Mouse (Mus musculus) macrophage (primary cell): ENCODE results near the gene Dvl2. TPM values are rescaled to one million over a fixed set of nuclear protein-coding genes. Genes with fewer than 3 reads are reported as not detected.
A peak's percentile ranks its signal among the peaks of the same experiment; 100 is the strongest.
"Not testable (repeated sequence)": the region's sequence is repeated elsewhere in the genome, so short reads cannot be mapped to it uniquely, and the experiment has no call there.

Source experiments
- H3K27ac ChIP-seq: fragments of 350-480 bp; formaldehyde crosslinking; 2 replicates; pipeline ENCODE4 v1.9.0; 2021
- H3K36me3 ChIP-seq: fragments of 350-480 bp; formaldehyde crosslinking; 2 replicates; pipeline ENCODE4 v1.9.0; 2021; ENCODE audit errors: inconsistent target
- H3K4me3 ChIP-seq: fragments of 350-480 bp; formaldehyde crosslinking; 2 replicates; pipeline ENCODE4 v1.9.0; 2021; ENCODE audit errors: inconsistent target
- H3K79me2 ChIP-seq: fragments of 350-480 bp; formaldehyde crosslinking; 2 replicates; pipeline ENCODE4 v1.9.0; 2021; ENCODE audit errors: inconsistent target
- WGBS: methylation state at CpG from one replicate; pipeline ENCODE4 v1.1.7; 2026; ENCODE audit warnings: inconsistent platforms; ENCODE audit not compliant: missing documents; 5-methylcytosine and 5-hydroxymethylcytosine counted together
- polyA plus RNA-seq: library from polyadenylated mRNA; stranded (reverse); fragments of 250-400 nt; gene quantifications from 3 replicates; pipeline ENCODE4 v1.2.4, GENCODE M21; 2018; ENCODE audit warnings: inconsistent platforms

The Dvl2 gene
- polyA plus RNA-seq, 1 experiment from 2014 or later, result 11.8 TPM

DNA sequence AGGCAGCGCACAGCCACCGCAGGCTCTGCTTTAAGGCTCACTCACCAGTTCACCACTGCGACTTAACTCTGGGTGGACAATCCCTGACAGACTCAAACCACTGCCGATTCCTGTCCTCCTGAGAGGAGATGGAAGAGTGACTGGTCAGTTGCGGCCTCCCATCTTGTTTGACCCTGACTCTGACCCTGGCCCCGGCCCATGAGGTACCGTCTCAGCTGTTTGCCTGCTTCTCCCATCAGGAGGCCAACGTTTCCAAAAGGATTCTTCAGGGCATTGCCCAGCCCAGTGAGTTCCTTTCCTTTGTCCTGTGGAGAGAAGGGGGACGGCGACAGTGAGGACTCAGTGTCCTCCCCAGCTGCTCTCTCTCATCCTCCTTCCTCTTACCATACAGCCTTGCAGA lies 10.6 kb downstream of the Dvl2 start:
- H3K4me3 ChIP-seq, result no peak overlapping the region
- WGBS, result 90% methylated on average over 10 of the region's 10 CpGs
- no peaks in the 10 kb centered on the region for H3K79me2 ChIP-seq
- H3K36me3 ChIP-seq, result peaks cover 74% of the 10 kb centered on the region
- H3K27ac ChIP-seq, result no peak overlapping the region

DNA sequence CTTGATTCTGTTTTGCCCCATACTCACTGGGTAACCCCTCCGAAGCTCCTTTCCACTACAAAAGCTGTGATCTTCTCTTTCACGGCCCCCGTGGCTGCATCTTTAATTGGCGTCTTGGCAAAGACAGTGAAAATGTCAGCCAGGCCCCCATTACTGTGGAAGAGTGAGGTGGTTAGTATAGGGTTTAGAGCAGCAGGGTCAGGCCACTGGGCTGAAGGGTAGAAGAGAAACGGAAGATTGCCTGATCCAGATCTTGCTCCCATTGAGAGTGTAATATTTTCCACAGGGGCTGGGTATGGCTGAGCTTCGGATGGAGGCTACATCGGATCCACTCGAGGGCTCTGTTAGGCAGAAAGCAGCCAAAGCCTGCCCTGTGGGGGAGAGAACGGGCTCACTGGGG lies 12.5 kb downstream of the Dvl2 start:
- 94% methylated on average over 9 of the region's 9 CpGs for WGBS
- H3K36me3 ChIP-seq, result peaks cover 54% of the 10 kb centered on the region
- H3K4me3 ChIP-seq, result no peak overlapping the region
- H3K79me2 ChIP-seq, result no peaks in the 10 kb centered on the region; the same call in 1 of the 2 replicates
- no peak overlapping the region for H3K27ac ChIP-seq

DNA sequence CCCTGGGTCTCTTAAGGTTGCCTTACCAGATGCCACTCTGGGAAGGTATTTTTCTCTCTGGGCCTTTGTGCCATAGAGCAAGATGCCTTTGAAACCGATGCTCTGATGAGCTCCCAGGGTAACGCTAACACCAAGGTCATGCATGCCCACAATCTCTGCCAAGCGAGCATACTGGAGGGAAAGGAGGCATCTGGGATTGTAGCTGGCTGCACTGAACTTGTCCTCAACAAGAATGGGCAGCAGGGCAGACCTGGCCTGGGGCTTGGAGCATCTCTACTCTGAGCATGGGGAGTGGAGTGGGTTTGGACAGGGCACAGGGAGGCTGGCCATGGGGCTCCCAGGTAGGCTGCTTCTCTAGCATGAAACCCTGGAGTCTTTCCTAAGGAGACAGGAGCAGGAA lies 13.0 kb downstream of the Dvl2 start:
- WGBS, result 97% methylated on average over 3 of the region's 3 CpGs
- H3K36me3 ChIP-seq, result peaks cover 50% of the 10 kb centered on the region
- peaks cover under 1% of the 10 kb centered on the region; the same call in 1 of the 2 replicates for H3K79me2 ChIP-seq
- no peak overlapping the region for H3K4me3 ChIP-seq
- no peak overlapping the region for H3K27ac ChIP-seq

DNA sequence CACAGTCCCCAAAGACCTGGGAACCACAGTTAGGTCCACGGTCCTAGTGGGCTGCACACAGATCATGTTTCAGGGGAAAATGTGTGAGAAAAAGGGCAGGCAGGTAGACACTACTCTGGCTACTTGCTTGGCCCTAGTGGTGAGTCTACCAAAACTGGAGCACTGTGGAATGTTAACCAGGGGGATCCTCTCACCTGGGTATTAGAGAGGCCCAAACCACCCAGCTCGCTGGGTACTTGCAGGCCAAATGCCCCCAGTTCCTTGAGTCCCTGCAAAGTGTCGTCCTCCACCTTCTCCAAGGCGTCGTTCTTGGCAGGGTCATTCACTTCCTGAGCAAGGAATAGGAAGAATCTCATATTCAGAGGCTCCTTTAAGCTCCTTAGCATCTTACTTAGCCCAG lies 13.7 kb downstream of the Dvl2 start:
- Histone ChIP-seq H3K36me3 (peaks cover 44% of the 10 kb centered on the region), H3K4me3 (no peak overlapping the region), H3K79me2 (peaks cover 7% of the 10 kb centered on the region; the same call in 1 of the 2 replicates), H3K27ac (no peak overlapping the region)
- 82% methylated on average over 5 of the region's 5 CpGs for WGBS

DNA sequence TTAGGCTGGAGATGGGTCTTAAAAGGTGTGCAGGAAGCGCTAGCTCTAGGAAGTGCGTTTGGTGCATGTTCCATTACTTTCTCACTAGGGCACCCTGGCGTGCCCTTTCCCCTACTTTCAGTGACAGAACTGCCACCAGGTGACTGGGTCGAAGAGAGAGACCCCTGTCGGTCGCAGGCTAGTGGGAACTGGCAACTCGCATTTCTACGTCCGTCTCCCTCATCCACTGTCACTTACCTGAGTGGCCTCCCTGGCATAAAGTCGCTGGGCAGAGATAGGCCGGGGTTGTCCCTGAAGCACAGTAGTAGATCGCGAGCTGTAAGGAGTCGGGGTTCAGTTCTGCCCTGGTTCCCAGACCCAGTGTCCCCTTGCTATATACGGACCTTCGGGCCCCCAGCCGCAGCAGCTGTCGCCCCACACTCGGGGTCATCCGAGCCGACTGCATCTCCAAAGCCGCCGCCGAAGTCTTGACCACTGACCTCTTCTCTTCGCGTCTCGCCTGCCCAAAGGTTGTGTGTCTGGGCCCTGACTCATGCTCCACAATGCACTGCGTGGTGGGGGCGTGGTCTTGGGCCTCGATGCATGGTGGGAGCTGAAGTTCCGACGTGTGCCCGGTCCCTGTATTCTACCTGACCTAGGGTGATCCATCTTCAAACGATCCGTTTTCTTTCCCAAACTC lies 14.6 kb downstream of the Dvl2 start, which contains the start of gene Acadvl:
Gene Acadvl, minus strand, starts transcription at position 532 of the 679 bp plus-strand sequence.
- H3K79me2 ChIP-seq, result peaks cover 10% of the 10 kb centered on the region; the same call in 1 of the 2 replicates
- under 1% methylated on average over 35 of the region's 35 CpGs for WGBS
- H3K36me3 ChIP-seq, result peaks cover 34% of the 10 kb centered on the region
- peak within 1 kb of the TSS; percentile 56 for H3K4me3 ChIP-seq
- peak within 1 kb of the TSS; percentile 22; the same call in 1 of the 2 replicates for H3K27ac ChIP-seq

DNA sequence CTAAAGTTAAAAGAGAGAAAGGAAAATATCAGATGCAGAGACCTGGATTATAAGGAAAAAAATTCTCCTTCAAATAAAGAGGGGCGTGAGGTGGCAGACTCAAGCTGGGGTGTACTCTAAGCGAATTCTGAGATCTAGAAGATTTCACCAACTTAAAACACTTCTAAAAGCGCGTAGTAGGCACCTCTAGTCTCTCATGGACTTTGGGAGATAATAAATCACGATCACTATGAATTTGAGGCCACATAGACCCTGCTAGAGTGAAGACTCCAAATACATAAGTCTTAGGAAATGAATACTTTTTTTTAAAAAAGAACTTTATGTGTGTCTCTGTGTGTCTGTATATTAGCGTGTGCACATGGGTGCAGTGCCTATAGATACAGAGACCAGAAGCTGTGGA lies 15.3 kb downstream of the Dvl2 start:
- H3K36me3 ChIP-seq, result peaks cover 28% of the 10 kb centered on the region
- 71% methylated on average over 6 of the region's 6 CpGs for WGBS
- no peak overlapping the region for H3K27ac ChIP-seq
- H3K4me3 ChIP-seq, result peak overlapping the region; percentile 56; the same call in 1 of the 2 replicates
- peaks cover 10% of the 10 kb centered on the region; the same call in 1 of the 2 replicates for H3K79me2 ChIP-seq

DNA sequence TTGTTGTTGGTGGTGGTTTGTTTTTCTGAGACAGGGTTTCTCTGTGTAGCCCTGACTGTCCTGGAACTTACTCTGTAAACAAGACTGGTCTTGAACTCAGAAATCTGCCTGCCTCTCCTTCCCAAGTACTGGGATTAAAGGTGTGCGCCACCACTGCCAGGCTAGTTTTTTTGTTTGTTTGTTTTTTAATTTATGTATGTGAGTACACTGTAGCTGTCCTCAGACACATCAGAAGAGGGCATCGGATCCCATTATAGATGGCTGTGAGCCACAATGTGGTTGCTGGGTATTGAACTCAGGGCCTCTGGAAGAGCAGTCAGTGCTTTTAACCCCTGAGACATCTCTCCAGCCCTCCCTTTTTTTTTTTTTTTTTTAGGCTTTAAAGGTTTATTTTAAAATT lies 15.8 kb downstream of the Dvl2 start:
- Histone ChIP-seq H3K79me2 (peaks cover 10% of the 10 kb centered on the region; the same call in 1 of the 2 replicates), H3K36me3 (peaks cover 23% of the 10 kb centered on the region)
- not testable (repeated sequence) for H3K4me3 ChIP-seq, H3K27ac ChIP-seq
- 89% methylated on average over 2 of the region's 2 CpGs for WGBS

DNA sequence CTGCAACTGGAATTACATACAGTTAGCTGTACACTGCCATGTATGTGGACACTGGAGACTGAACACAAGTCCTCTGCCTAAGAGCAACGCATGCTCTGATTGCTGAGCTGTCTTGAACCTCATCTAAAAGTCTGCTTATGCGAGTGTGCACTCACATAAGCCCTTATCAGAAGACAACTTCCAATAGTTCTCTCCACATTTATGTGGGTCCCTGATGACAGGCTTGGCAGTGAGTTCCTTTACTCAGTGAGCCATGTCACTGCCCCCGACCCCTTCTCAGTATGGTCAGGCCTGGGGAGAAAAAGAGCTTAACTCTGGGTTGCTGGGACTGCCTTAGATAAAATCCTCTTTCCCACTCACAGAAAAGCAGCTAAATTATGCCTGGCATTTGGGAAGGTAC lies 16.3 kb downstream of the Dvl2 start, which contains the start of gene Dlg4:
Gene Dlg4, plus strand, starts transcription at position 274 of the 400 bp plus-strand sequence.
- H3K36me3 ChIP-seq, result peaks cover 18% of the 10 kb centered on the region
- WGBS, result 97% methylated on average over 3 of the region's 3 CpGs
- H3K4me3 ChIP-seq, result no peak within 1 kb of the TSS
- no peak within 1 kb of the TSS; the same call in 1 of the 2 replicates for H3K27ac ChIP-seq
- peaks cover 10% of the 10 kb centered on the region; the same call in 1 of the 2 replicates for H3K79me2 ChIP-seq

DNA sequence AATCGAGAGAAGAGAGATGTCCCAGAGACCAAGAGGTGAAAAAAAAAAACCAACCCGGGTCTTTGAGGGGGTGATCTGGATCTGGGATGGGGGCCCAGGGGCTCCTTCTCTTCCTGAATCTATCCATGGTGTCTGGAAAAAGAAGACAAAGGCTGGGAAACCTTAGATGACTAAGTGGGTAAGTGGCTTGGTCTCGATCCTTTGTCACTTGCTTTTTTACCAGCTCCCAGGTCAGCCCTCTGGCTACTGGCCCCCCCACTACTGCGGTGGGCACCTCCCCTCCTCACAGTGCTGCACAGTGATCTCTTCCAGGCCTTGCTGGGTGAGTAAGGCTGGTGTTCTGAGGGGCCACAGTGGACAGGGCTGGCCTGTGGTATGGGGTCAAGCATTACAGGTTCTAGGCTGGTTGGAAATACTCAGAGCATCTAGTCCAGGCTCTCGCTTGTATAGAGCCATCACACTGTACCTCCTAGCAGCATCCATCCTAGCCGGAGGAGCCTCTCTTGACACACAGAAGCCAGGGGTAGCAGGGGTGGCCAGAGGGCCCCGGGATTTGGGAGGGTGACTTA lies 16.9 kb downstream of the Dvl2 start:
- 74% methylated on average over 6 of the region's 7 CpGs for WGBS
- H3K4me3 ChIP-seq, result no peak overlapping the region
- H3K79me2 ChIP-seq, result peaks cover 10% of the 10 kb centered on the region; the same call in 1 of the 2 replicates
- H3K27ac ChIP-seq, result no peak overlapping the region
- H3K36me3 ChIP-seq, result peaks cover 12% of the 10 kb centered on the region

DNA sequence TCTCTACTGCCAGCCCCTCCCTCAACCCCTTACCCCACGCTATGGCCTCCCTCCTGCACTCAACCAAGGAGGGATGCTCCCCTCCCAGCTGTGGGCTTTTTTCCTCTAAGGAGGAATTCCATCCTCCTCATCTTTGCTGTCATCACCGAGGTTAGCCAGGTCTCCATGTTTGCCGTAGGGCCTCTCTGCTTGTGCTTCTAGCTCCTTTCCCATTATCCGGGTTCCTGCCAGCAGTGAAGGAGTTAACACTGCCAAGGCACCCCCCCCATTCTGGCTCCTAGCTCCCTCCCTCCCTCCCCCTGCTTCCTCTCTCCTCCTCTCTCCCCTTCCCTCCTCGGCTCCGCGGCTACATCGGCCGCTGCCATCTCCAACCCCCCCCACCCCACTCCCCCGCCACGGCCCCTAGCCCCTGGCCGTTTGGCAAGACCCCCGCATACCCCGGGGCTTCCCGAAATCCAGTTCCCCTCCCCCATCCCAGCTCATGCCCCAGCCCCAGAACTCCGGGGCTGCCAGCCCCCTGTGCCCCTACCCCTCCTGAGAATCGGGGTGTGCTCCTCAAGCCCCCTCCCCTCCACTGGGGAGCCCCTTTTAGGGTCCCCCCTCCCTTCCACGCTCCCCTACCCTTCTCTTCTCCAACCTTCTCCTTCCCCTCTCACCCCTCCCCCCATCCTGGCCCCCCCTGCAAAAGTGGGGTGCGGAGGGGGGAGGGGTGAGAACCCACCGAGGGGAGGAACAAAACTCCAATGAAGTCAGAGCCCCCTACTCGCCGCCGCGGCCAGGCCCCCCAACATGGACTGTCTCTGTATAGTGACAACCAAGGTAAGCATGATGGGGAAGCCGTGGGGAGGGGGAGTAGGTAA lies 18.0 kb downstream of the Dvl2 start:
- Histone ChIP-seq H3K4me3 (peak overlapping the region; percentile 42), H3K27ac (no peak overlapping the region; the same call in 1 of the 2 replicates), H3K36me3 (peaks cover 1% of the 10 kb centered on the region; the same call in 1 of the 2 replicates), H3K79me2 (peaks cover 10% of the 10 kb centered on the region; the same call in 1 of the 2 replicates)
- WGBS, result 4% methylated on average over 16 of the region's 25 CpGs

DNA sequence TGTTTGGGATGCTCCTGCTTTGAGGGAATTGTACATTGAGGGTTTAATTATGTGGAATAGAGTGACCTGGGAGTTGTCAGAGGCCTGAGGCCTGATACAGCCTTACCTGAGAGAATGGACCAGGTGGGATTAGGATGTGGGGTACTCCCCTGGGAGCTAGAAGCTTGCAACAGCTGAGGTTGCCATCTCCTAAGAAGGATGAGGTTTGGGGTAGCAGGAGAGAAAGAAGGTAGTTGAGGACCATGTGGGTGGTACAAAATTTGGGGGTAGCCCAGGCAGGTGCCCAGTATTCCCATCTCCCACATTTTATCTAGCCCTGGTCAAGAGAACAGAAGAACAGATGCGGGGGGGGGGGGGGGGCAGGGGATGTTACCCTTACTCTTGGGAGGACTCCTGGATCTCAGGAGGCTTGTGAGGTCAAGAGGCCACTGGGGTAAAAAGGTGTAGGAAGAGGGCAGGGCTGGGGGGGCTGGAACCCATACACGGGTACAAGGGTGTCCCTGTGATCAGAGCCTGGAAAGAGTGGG lies 19.2 kb downstream of the Dvl2 start:
- H3K4me3 ChIP-seq, result no peak overlapping the region
- H3K36me3 ChIP-seq, result no peaks in the 10 kb centered on the region
- H3K27ac ChIP-seq, result no peak overlapping the region
- WGBS, result 38% methylated on average over 1 of the region's 2 CpGs
- H3K79me2 ChIP-seq, result peaks cover 10% of the 10 kb centered on the region; the same call in 1 of the 2 replicates

DNA sequence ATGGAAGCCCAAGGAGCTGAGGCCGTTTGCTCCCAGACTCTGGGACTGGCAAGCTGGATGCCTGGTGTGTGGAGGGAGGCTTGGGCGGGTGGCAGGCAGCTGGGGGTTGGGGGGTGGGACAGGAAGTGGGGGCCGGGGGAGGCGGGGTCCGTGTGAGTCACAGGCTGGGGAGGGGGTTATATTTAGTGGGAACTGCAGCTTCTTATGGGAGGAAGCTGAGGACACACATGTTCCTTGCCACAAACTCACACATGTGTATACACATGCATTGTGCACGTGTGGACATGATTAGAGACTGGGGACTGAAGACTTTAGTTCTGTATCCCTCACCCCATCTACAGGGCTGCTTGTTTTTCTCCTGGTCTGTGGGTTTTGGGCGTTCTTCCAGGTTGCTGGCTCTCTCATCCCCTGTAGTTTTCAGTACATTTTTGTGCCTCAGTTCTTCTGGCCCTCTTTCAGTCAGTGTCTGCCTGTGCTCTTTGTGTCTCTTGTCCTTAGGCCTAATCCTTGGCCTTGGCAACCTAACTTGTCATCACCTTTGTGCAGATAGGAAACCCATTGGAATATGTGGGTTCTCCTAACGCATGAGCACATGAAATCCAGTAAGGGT lies 19.7 kb downstream of the Dvl2 start:
- no peak overlapping the region for H3K4me3 ChIP-seq
- WGBS, result 24% methylated on average over 7 of the region's 8 CpGs
- no peak overlapping the region for H3K27ac ChIP-seq
- peaks cover 10% of the 10 kb centered on the region; the same call in 1 of the 2 replicates for H3K79me2 ChIP-seq
- H3K36me3 ChIP-seq, result no peaks in the 10 kb centered on the region

DNA sequence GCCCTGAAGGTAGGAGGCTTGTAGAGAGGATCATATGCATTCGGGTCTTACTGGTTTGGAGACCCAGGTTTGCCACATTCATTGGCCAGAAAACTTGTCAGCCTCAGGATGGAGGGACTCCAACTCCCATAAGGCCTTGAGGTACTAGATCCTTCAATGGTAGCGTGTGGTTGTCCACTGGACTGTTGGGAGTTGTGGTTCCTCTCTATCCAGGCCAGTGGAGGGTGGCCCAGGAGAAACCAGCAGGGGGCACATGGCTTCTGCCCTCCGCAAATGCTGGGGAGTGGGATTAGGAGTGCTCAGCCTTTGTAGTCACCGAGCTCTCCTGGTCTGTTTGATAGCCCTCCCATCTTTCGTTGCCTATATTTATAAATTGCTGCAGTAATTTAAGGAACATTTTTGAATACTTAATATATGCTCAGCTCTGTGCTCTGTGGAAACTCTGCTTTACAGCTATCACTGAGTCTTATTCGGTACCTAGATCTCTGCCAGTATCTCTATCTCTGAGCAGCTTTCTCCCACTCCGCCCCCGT lies 20.4 kb downstream of the Dvl2 start:
- peak overlapping the region; percentile 21; the same call in 1 of the 2 replicates for H3K27ac ChIP-seq
- 2% methylated on average over 8 of the region's 8 CpGs for WGBS
- peaks cover 10% of the 10 kb centered on the region; the same call in 1 of the 2 replicates for H3K79me2 ChIP-seq
- peak overlapping the region; percentile 46 for H3K4me3 ChIP-seq
- H3K36me3 ChIP-seq, result no peaks in the 10 kb centered on the region
